Mouse (Mus musculus) hindbrain, embryonic 14.5 days (tissue): ENCODE data around the gene Rack1. TPM values are rescaled to one million over a fixed set of nuclear protein-coding genes. Genes with fewer than 3 reads are reported as not detected.
A peak's percentile ranks its signal among the peaks of the same experiment; 100 is the strongest.
"Not testable (repeated sequence)": the region's sequence is repeated elsewhere in the genome, so short reads cannot be mapped to it uniquely, and the experiment has no call there.

Source experiments
- ATAC-seq: fragments of 200-750 bp; cut with Nextera tagmentation; 2 replicates; pipeline ENCODE4 v1.8.0; 2017; ENCODE audit warnings: moderate number of reproducible peaks, mild to moderate bottlenecking, moderate TSS enrichment, moderate library complexity; ENCODE audit not compliant: low FRiP score
- DNase-seq: peaks from one replicate; pipeline ENCODE4 v3.0.0-alpha.2; 2015; ENCODE audit warnings: low spot score
- H3K27ac ChIP-seq: fragments of 300-500 bp; sonication (generic); 2 replicates; pipeline ENCODE4 v1.5.1; 2014; ENCODE audit warnings: mild to moderate bottlenecking, moderate library complexity
- H3K27me3 ChIP-seq: fragments of 300-500 bp; sonication (generic); 2 replicates; pipeline ENCODE4 v1.6.1; 2014; ENCODE audit warnings: mild to moderate bottlenecking, low read length, mixed read lengths; ENCODE audit not compliant: control insufficient read depth, insufficient read depth
- H3K36me3 ChIP-seq: fragments of 300-500 bp; sonication (generic); replicated peaks from 2 replicates; pipeline ENCODE4 v1.6.1; 2014; ENCODE audit not compliant: control insufficient read depth, insufficient read depth
- H3K4me1 ChIP-seq: fragments of 300-500 bp; sonication (generic); replicated peaks from 2 replicates; pipeline ENCODE4 v1.6.1; 2014; ENCODE audit warnings: antibody characterized with exemption, low read length, mixed read lengths; ENCODE audit not compliant: control insufficient read depth, insufficient read depth
- H3K4me2 ChIP-seq: fragments of 300-500 bp; sonication (generic); replicated peaks from 2 replicates; pipeline ENCODE4 v1.6.1; 2014; ENCODE audit warnings: mild to moderate bottlenecking, moderate library complexity
- H3K4me3 ChIP-seq: fragments of 300-500 bp; sonication (generic); replicated peaks from 2 replicates; pipeline ENCODE4 v1.5.1; 2014; ENCODE audit warnings: mild to moderate bottlenecking, low read length
- H3K9ac ChIP-seq: fragments of 300-500 bp; sonication (generic); 2 replicates; pipeline ENCODE4 v1.6.1; 2014
- H3K9me3 ChIP-seq: fragments of 300-500 bp; sonication (generic); 2 replicates; pipeline ENCODE4 v1.6.1; 2016; ENCODE audit warnings: low read length; ENCODE audit not compliant: control insufficient read depth
- WGBS: fragments of 180-500 bp; shearing (Covaris S2); extraction: QIAGEN DNeasy Blood & Tissue Kit; methylation state at CpG from one replicate; pipeline ENCODE4 v1.1.7; 2014; 5-methylcytosine and 5-hydroxymethylcytosine counted together
- polyA plus RNA-seq: library from polyadenylated mRNA; unstranded; fragments of >200 nt; fragmentation: Nextera tagmentation; extraction: Ambion mirVana; gene quantifications from 2 replicates; pipeline ENCODE4 v1.2.1, GENCODE M21; 2014

The Rack1 gene
- polyA plus RNA-seq, 1 experiment from 2014 or later, result 454 TPM

GRCm38 (mm10) chr11:48791894-48792293 is 8.2 kb upstream of the Rack1 start:
- not testable (repeated sequence) for H3K4me3 ChIP-seq, H3K9ac ChIP-seq, H3K9me3 ChIP-seq, H3K4me1 ChIP-seq, DNase-seq, ATAC-seq, H3K4me2 ChIP-seq, H3K36me3 ChIP-seq, H3K27ac ChIP-seq, H3K27me3 ChIP-seq
- WGBS, result 89% methylated on average over 9 of the region's 9 CpGs

GRCm38 (mm10) chr11:48793184-48793583 is 6.9 kb upstream of the Rack1 start:
- H3K36me3 ChIP-seq, result no peaks in the 10 kb centered on the region
- ATAC-seq, result no peak
- 95% methylated on average over 3 of the region's 3 CpGs for WGBS

GRCm38 (mm10) chr11:48795221-48795620 is 4.9 kb upstream of the Rack1 start:
- DNase-seq (no peak), ATAC-seq (no peak)
- 89% methylated on average over 7 of the region's 7 CpGs for WGBS
- Histone ChIP-seq H3K27ac (no peak overlapping the region), H3K9me3 (no peaks in the 10 kb centered on the region), H3K27me3 (no peaks in the 10 kb centered on the region), H3K4me2 (no peak overlapping the region), H3K4me1 (peaks cover 15% of the 10 kb centered on the region; the same call in 1 of the 2 replicates), H3K4me3 (no peak overlapping the region), H3K36me3 (no peaks in the 10 kb centered on the region), H3K9ac (no peak overlapping the region)

More at GRCm38 (mm10) chr11:48793184-48793583, 6.9 kb upstream of the Rack1 start:
- Histone ChIP-seq H3K27ac (no peak overlapping the region), H3K4me2 (no peak overlapping the region), H3K4me1 (peaks cover 5% of the 10 kb centered on the region; the same call in 1 of the 2 replicates), H3K9me3 (no peaks in the 10 kb centered on the region), H3K9ac (no peak overlapping the region), H3K27me3 (no peaks in the 10 kb centered on the region), H3K4me3 (no peak overlapping the region)
- no peak for DNase-seq

- no peak for DNase-seq
- H3K36me3 ChIP-seq, result peaks cover 1% of the 10 kb centered on the region; the same call in 1 of the 2 replicates
- no peaks in the 10 kb centered on the region for H3K9me3 ChIP-seq
- no peak overlapping the region for H3K4me3 ChIP-seq
- no peak overlapping the region for H3K27ac ChIP-seq
- WGBS, result 90% methylated on average over 4 of the region's 4 CpGs
- no peak overlapping the region for H3K9ac ChIP-seq
- ATAC-seq, result no peak
- H3K4me1 ChIP-seq, result peaks cover 20% of the 10 kb centered on the region
- no peak overlapping the region for H3K4me2 ChIP-seq
- no peaks in the 10 kb centered on the region for H3K27me3 ChIP-seq
Observed at GRCm38 (mm10) chr11:48796290-48796689, 3.8 kb upstream of the Rack1 start.

- no peak overlapping the region for H3K27ac ChIP-seq
- peaks cover 30% of the 10 kb centered on the region for H3K4me1 ChIP-seq
- peaks cover 11% of the 10 kb centered on the region for H3K36me3 ChIP-seq
- no peak overlapping the region for H3K4me2 ChIP-seq
- no peaks in the 10 kb centered on the region for H3K27me3 ChIP-seq
- H3K4me3 ChIP-seq, result no peak overlapping the region
- 94% methylated on average over 4 of the region's 5 CpGs for WGBS
- DNase-seq, result no peak
- H3K9me3 ChIP-seq, result no peaks in the 10 kb centered on the region
- no peak overlapping the region for H3K9ac ChIP-seq
- no peak for ATAC-seq
Observed at GRCm38 (mm10) chr11:48797287-48797686, 2.8 kb upstream of the Rack1 start.

GRCm38 (mm10) chr11:48798308-48798707 is 1.8 kb upstream of the Rack1 start:
- Histone ChIP-seq H3K4me1 (peaks cover 33% of the 10 kb centered on the region), H3K27me3 (no peaks in the 10 kb centered on the region), H3K4me2 (peak overlapping the region; percentile 81), H3K9me3 (no peaks in the 10 kb centered on the region), H3K4me3 (no peak overlapping the region), H3K9ac (peak overlapping the region; percentile 84), H3K27ac (no peak overlapping the region), H3K36me3 (peaks cover 22% of the 10 kb centered on the region)
- 84% methylated on average over 7 of the region's 7 CpGs for WGBS
- no peak for ATAC-seq
- no peak for DNase-seq

GRCm38 (mm10) chr11:48798984-48799920 is 880 bp upstream of the Rack1 start:
- H3K9me3 ChIP-seq, result no peaks in the 10 kb centered on the region
- 11% methylated on average over 18 of the region's 18 CpGs for WGBS
- no peaks in the 10 kb centered on the region for H3K27me3 ChIP-seq
- H3K4me1 ChIP-seq, result peaks cover 33% of the 10 kb centered on the region
- peak; percentile 15 for ATAC-seq
- peak overlapping the region; percentile 81 for H3K4me2 ChIP-seq
- H3K4me3 ChIP-seq, result peak overlapping the region; percentile 59
- no peak for DNase-seq
- H3K27ac ChIP-seq, result peak overlapping the region; percentile 94
- peaks cover 31% of the 10 kb centered on the region for H3K36me3 ChIP-seq
- H3K9ac ChIP-seq, result peak overlapping the region; percentile 84

GRCm38 (mm10) chr11:48801831-48802772 is 2.0 kb downstream of the Rack1 start:
- Histone ChIP-seq H3K27ac (no peak overlapping the region), H3K4me1 (peaks cover 33% of the 10 kb centered on the region), H3K9me3 (no peaks in the 10 kb centered on the region), H3K27me3 (no peaks in the 10 kb centered on the region), H3K4me2 (peak overlapping the region; percentile 81), H3K36me3 (peaks cover 60% of the 10 kb centered on the region), H3K4me3 (peak overlapping the region; percentile 59), H3K9ac (peak overlapping the region; percentile 84)
- 84% methylated on average over 17 of the region's 17 CpGs for WGBS
- DNase-seq, result no peak
- no peak for ATAC-seq

- DNase-seq (no peak), ATAC-seq (no peak)
- no peak overlapping the region for H3K4me3 ChIP-seq
- no peak overlapping the region for H3K4me2 ChIP-seq
- H3K4me1 ChIP-seq, result peaks cover 20% of the 10 kb centered on the region
- H3K9me3 ChIP-seq, result no peaks in the 10 kb centered on the region
- peaks cover 78% of the 10 kb centered on the region for H3K36me3 ChIP-seq
- H3K9ac ChIP-seq, result no peak overlapping the region
- WGBS, result 96% methylated on average over 2 of the region's 2 CpGs
- H3K27me3 ChIP-seq, result no peaks in the 10 kb centered on the region
- H3K27ac ChIP-seq, result no peak overlapping the region
Observed at GRCm38 (mm10) chr11:48803988-48804387, 3.9 kb downstream of the Rack1 start.
